Mouse (Mus musculus) kidney, postnatal 0 days (tissue): ENCODE results near the gene Hes7. TPM values are rescaled to one million over a fixed set of nuclear protein-coding genes. Genes with fewer than 3 reads are reported as not detected.

Source experiments
- ATAC-seq: fragments of 200-750 bp; cut with Nextera tagmentation; replicated peaks from 2 replicates; pipeline ENCODE4 v1.8.0; 2017; ENCODE audit warnings: low read depth, moderate number of reproducible peaks, moderate TSS enrichment, moderate library complexity; ENCODE audit not compliant: low FRiP score
- DNase-seq: peaks from one replicate; pipeline ENCODE4 v3.0.0-alpha.2; 2016; ENCODE audit warnings: low spot score
- H3K27ac ChIP-seq: fragments of 300-500 bp; sonication (generic); 2 replicates; pipeline ENCODE4 v1.5.1; 2014; ENCODE audit warnings: mild to moderate bottlenecking
- H3K27me3 ChIP-seq: fragments of 300-500 bp; sonication (generic); 2 replicates; pipeline ENCODE4 v1.6.1; 2014; ENCODE audit warnings: low read length, mixed read lengths; ENCODE audit not compliant: insufficient read depth
- H3K36me3 ChIP-seq: fragments of 300-500 bp; sonication (generic); 2 replicates; pipeline ENCODE4 v1.6.1; 2014; ENCODE audit warnings: low read length, mixed read lengths; ENCODE audit not compliant: insufficient read depth
- H3K4me1 ChIP-seq: fragments of 300-500 bp; sonication (generic); replicated peaks from 2 replicates; pipeline ENCODE4 v1.6.1; 2014; ENCODE audit warnings: antibody characterized with exemption, low read length, mixed read lengths; ENCODE audit not compliant: insufficient read depth
- H3K4me2 ChIP-seq: fragments of 300-500 bp; sonication (generic); 2 replicates; pipeline ENCODE4 v1.6.1; 2014; ENCODE audit warnings: mild to moderate bottlenecking, low read length, moderate library complexity, mixed read lengths
- H3K4me3 ChIP-seq: fragments of 300-500 bp; sonication (generic); replicated peaks from 2 replicates; pipeline ENCODE4 v1.5.1; 2014; ENCODE audit warnings: low read depth, low read length
- H3K9ac ChIP-seq: fragments of 300-500 bp; sonication (generic); 2 replicates; pipeline ENCODE4 v1.6.1; 2014; ENCODE audit warnings: low read depth, low read length
- H3K9me3 ChIP-seq: fragments of 300-500 bp; sonication (generic); replicated peaks from 2 replicates; pipeline ENCODE4 v1.6.1; 2016; ENCODE audit warnings: low read length, inconsistent platforms, mixed read lengths
- CTCF ChIP-seq: IDR thresholded peaks from 2 replicates; pipeline ENCODE4 v1.5.1; 2016; ENCODE audit warnings: antibody characterized with exemption, low read depth, mild to moderate bottlenecking, moderate library complexity
- WGBS: fragments of 180-500 bp; shearing (Covaris S2); extraction: QIAGEN DNeasy Blood & Tissue Kit; methylation state at CpG from one replicate; pipeline ENCODE4 v1.1.7; 2014; 5-methylcytosine and 5-hydroxymethylcytosine counted together
- polyA plus RNA-seq: library from polyadenylated mRNA; unstranded; fragments of >200 nt; fragmentation: Nextera tagmentation; extraction: Ambion mirVana; gene quantifications from 2 replicates; pipeline ENCODE4 v1.2.1, GENCODE M21; 2015

Gene Hes7
- polyA plus RNA-seq, 1 experiment from 2014 or later = 0.42 TPM

DNA sequence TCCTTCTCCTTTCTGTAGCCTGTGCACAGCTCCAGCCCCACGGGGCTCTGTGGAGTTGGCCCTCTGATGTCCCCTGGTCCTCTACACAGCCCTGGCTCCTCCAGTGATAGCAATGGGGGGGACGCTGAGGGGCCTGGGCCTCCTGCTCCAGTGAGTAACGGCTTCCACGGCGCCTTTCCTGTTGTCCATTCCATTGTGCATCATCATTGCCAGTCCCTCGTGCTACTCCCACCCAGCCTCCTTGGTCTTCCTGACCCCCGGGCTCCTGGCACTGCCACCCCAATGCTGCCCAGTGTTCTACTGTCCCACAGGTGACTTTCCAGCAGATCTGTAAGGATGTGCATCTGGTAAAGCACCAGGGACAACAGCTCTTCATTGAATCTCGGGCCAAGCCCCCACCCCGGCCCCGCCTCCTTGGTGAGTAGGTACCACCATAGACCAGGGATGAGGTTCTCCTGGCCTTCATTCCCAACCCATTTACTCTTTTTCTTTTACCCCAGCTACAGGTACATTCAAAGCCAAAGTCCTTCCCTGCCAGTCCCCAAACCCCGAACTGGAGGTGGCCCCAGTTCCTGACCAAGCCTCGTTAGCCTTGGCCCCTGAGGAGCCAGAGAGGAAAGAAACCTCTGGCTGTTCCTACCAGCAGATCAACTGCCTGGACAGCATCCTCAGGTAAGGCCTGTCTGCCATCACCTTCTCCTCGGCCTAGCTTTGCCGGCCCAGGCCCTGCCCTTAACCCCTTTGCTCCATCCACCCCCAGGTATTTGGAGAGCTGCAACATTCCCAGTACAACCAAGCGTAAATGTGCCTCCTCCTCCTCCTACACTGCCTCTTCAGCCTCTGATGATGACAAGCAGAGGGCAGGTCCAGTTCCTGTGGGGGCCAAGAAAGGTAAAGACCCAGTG, 16.4 kb upstream of the Hes7 start:
- peaks cover 9% of the 10 kb centered on the region; the same call in 1 of the 2 replicates for H3K4me1 ChIP-seq
- no peaks in the 10 kb centered on the region for H3K9me3 ChIP-seq
- H3K4me3 ChIP-seq = no peak overlapping the region
- no peak overlapping the region for H3K4me2 ChIP-seq
- no peak overlapping the region for H3K9ac ChIP-seq
- DNase-seq (no peak), ATAC-seq (no peak)
- 88% methylated on average over 15 of the region's 15 CpGs for WGBS
- no peaks in the 10 kb centered on the region for H3K27me3 ChIP-seq
- peaks cover 81% of the 10 kb centered on the region for H3K36me3 ChIP-seq
- TF ChIP-seq CTCF = no peak
- no peak overlapping the region for H3K27ac ChIP-seq

DNA sequence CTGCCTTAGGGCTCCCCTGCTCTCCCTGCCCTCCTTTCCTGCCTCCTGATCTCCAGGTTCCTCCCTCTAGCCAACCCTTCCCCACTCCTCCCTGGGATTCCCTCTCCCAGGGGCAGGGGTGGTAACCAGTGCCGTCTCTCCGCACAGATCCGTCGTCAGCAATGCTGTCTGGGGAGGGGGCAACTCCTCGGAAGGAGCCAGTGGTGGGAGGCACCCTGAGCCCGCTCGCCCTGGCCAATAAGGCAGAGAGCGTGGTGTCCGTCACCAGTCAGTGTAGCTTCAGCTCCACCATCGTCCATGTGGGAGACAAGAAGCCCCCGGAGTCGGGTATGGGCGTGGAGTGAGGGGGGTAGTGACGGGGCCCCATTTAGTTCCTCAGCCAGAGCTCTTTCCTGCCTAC, 15.7 kb upstream of the Hes7 start:
- Histone ChIP-seq H3K27me3 (no peaks in the 10 kb centered on the region), H3K9me3 (no peaks in the 10 kb centered on the region), H3K4me1 (peaks cover 9% of the 10 kb centered on the region; the same call in 1 of the 2 replicates), H3K9ac (no peak overlapping the region), H3K36me3 (peaks cover 88% of the 10 kb centered on the region), H3K27ac (no peak overlapping the region), H3K4me3 (no peak overlapping the region), H3K4me2 (no peak overlapping the region)
- TF ChIP-seq CTCF = no peak
- DNase-seq (no peak), ATAC-seq (no peak)
- 88% methylated on average over 14 of the region's 14 CpGs for WGBS

GRCm38 (mm10) chr11:69105227-69105626, 15.0 kb upstream of the Hes7 start:
- ATAC-seq (no peak), DNase-seq (no peak)
- no peaks in the 10 kb centered on the region for H3K27me3 ChIP-seq
- no peak overlapping the region for H3K27ac ChIP-seq
- peaks cover 89% of the 10 kb centered on the region for H3K36me3 ChIP-seq
- no peak overlapping the region for H3K9ac ChIP-seq
- TF ChIP-seq CTCF = no peak
- WGBS = 86% methylated on average over 6 of the region's 6 CpGs
- no peak overlapping the region for H3K4me2 ChIP-seq
- H3K4me3 ChIP-seq = no peak overlapping the region
- peaks cover 5% of the 10 kb centered on the region; the same call in 1 of the 2 replicates for H3K4me1 ChIP-seq
- H3K9me3 ChIP-seq = no peaks in the 10 kb centered on the region

- 73% methylated on average over 2 of the region's 2 CpGs for WGBS
- ATAC-seq = no peak
Observed at GRCm38 (mm10) chr11:69105796-69106195, 14.4 kb upstream of the Hes7 start.

DNA sequence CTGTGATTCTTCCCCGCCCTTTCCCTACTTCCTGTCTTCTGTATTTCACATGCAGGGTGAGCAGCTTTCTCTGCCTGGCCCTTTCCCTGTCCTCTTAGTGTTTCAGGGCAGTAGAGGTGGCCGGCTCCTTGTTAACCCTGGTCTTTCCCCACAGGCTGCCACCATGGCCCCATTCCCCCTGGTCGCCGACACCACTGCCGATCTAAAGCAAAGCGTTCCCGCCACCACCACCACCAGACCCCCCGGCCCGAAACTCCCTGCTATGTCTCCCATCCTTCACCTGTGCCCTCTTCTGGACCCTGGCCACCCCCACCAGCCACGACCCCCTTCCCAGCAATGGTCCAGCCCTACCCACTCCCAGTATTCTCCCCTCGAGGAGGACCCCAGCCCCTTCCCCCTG, 13.9 kb upstream of the Hes7 start:
- Histone ChIP-seq H3K27ac (no peak overlapping the region), H3K27me3 (no peaks in the 10 kb centered on the region), H3K4me1 (peaks cover 1% of the 10 kb centered on the region; the same call in 1 of the 2 replicates), H3K4me2 (no peak overlapping the region), H3K4me3 (no peak overlapping the region), H3K9me3 (no peaks in the 10 kb centered on the region), H3K9ac (no peak overlapping the region), H3K36me3 (peaks cover 81% of the 10 kb centered on the region)
- 93% methylated on average over 11 of the region's 11 CpGs for WGBS
- TF ChIP-seq CTCF = no peak
- DNase-seq = no peak
- ATAC-seq = no peak

More at GRCm38 (mm10) chr11:69105796-69106195, 14.4 kb upstream of the Hes7 start:
- no peak overlapping the region for H3K4me3 ChIP-seq
- no peak for TF ChIP-seq CTCF
- H3K27me3 ChIP-seq = no peaks in the 10 kb centered on the region
- H3K4me2 ChIP-seq = no peak overlapping the region
- H3K36me3 ChIP-seq = peaks cover 86% of the 10 kb centered on the region
- H3K9me3 ChIP-seq = no peaks in the 10 kb centered on the region
- no peak overlapping the region for H3K27ac ChIP-seq
- no peak for DNase-seq
- no peaks in the 10 kb centered on the region; the same call in 1 of the 2 replicates for H3K4me1 ChIP-seq
- no peak overlapping the region for H3K9ac ChIP-seq

- no peak overlapping the region for H3K9ac ChIP-seq
- WGBS = 89% methylated on average over 11 of the region's 11 CpGs
- no peak overlapping the region for H3K4me2 ChIP-seq
- peaks cover 4% of the 10 kb centered on the region; the same call in 1 of the 2 replicates for H3K4me1 ChIP-seq
- no peak for TF ChIP-seq CTCF
- no peak overlapping the region for H3K27ac ChIP-seq
- DNase-seq (no peak), ATAC-seq (no peak)
- H3K9me3 ChIP-seq = no peaks in the 10 kb centered on the region
- peaks cover 75% of the 10 kb centered on the region for H3K36me3 ChIP-seq
- H3K4me3 ChIP-seq = no peak overlapping the region
- H3K27me3 ChIP-seq = no peaks in the 10 kb centered on the region
Observed at GRCm38 (mm10) chr11:69106842-69107241, 13.4 kb upstream of the Hes7 start.
